Mouse (Mus musculus): Measurements from ENCODE around the gene Astn1. TPM values are rescaled to one million over a fixed set of nuclear protein-coding genes. Genes with fewer than 3 reads are reported as not detected.
A peak's percentile ranks its signal among the peaks of the same experiment; 100 is the strongest.

Gene Astn1
- polyA plus RNA-seq, 1 experiment = 0.04 TPM

- Histone ChIP-seq H3K4me3 (replicated peaks; ENCODE audit: extremely low read depth, low read depth, low read length) (no peak overlapping the region), H3K4me1 (ENCODE audit: control insufficient read depth, insufficient read depth, low read length) (no peaks in the 10 kb centered on the region)
- no peak for DNase-seq
- peak; percentile 26 for TF ChIP-seq CTCF (IDR thresholded peaks at IDR 0.05; ENCODE audit: insufficient read depth, low read length)
- TF ChIP-seq POLR2A (IDR thresholded peaks at IDR 0.05; ENCODE audit: borderline replicate concordance, extremely low read depth, low read depth, low read length) = no peak
- 32% methylated on average over 16 of the region's 16 CpGs for WGBS
These were observed 234.8 kb downstream of the Astn1 start for GRCm38 (mm10) chr1:158596726-158597448.

GRCm38 (mm10) chr1:158597996-158598395, 235.9 kb downstream of the Astn1 start:
- no peak overlapping the region for H3K4me3 ChIP-seq (replicated peaks; ENCODE audit: extremely low read depth, low read depth, low read length)
- DNase-seq = no peak
- WGBS = 77% methylated on average over 7 of the region's 7 CpGs
- no peak for TF ChIP-seq POLR2A (IDR thresholded peaks at IDR 0.05; ENCODE audit: borderline replicate concordance, extremely low read depth, low read depth, low read length)
- TF ChIP-seq CTCF (IDR thresholded peaks at IDR 0.05; ENCODE audit: insufficient read depth, low read length) = 0 out of 2 replicates have a peak, but pooled peaks have one; percentile 9
- H3K4me1 ChIP-seq (ENCODE audit: control insufficient read depth, insufficient read depth, low read length) = no peaks in the 10 kb centered on the region

GRCm38 (mm10) chr1:158599435-158599834, 237.4 kb downstream of the Astn1 start:
- no peak overlapping the region for H3K4me3 ChIP-seq (replicated peaks; ENCODE audit: extremely low read depth, low read depth, low read length)
- DNase-seq = no peak
- no peaks in the 10 kb centered on the region for H3K4me1 ChIP-seq (ENCODE audit: control insufficient read depth, insufficient read depth, low read length)
- TF ChIP-seq POLR2A (IDR thresholded peaks at IDR 0.05; ENCODE audit: borderline replicate concordance, extremely low read depth, low read depth, low read length) = no peak
- no peak for TF ChIP-seq CTCF (IDR thresholded peaks at IDR 0.05; ENCODE audit: insufficient read depth, low read length)
- 81% methylated on average over 2 of the region's 2 CpGs for WGBS

GRCm38 (mm10) chr1:158603056-158603455, 241.0 kb downstream of the Astn1 start:
- no peak for DNase-seq
- TF ChIP-seq CTCF (IDR thresholded peaks at IDR 0.05; ENCODE audit: insufficient read depth, low read length) (no peak), POLR2A (IDR thresholded peaks at IDR 0.05; ENCODE audit: borderline replicate concordance, extremely low read depth, low read depth, low read length) (no peak)
- Histone ChIP-seq H3K4me3 (replicated peaks; ENCODE audit: extremely low read depth, low read depth, low read length) (no peak overlapping the region), H3K4me1 (ENCODE audit: control insufficient read depth, insufficient read depth, low read length) (no peaks in the 10 kb centered on the region)
- WGBS = 57% methylated on average over 2 of the region's 2 CpGs

GRCm38 (mm10) chr1:158604149-158604548, 242.1 kb downstream of the Astn1 start:
- WGBS = 87% methylated on average over 1 of the region's 1 CpGs
- no peak for DNase-seq
- TF ChIP-seq POLR2A (IDR thresholded peaks at IDR 0.05; ENCODE audit: borderline replicate concordance, extremely low read depth, low read depth, low read length) = no peak
- no peak for TF ChIP-seq CTCF (IDR thresholded peaks at IDR 0.05; ENCODE audit: insufficient read depth, low read length)
- Histone ChIP-seq H3K4me3 (replicated peaks; ENCODE audit: extremely low read depth, low read depth, low read length) (no peak overlapping the region), H3K4me1 (ENCODE audit: control insufficient read depth, insufficient read depth, low read length) (no peaks in the 10 kb centered on the region)

DNA sequence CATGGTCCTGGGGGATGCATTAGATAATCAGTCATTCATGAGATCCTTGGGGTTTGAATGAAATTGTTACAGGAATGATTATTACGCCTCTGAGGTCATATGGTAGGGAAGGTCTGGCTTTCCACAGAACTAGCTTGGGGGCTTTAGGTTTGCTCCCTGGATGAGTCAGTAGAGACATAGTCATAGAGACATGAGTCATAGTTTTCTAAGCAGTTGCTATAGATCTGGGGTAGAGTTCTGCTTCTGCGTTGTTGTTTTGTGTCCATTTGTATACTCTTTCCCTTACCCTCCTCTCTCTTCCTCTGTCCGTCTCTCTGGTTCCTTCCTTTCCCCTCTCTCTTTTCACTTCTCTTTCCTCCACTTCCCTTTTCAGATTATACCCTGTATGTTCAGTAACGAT, 243.5 kb downstream of the Astn1 start:
- no peak overlapping the region for H3K4me3 ChIP-seq (replicated peaks; ENCODE audit: extremely low read depth, low read depth, low read length)
- TF ChIP-seq CTCF (IDR thresholded peaks at IDR 0.05; ENCODE audit: insufficient read depth, low read length) = no peak
- no peak for TF ChIP-seq POLR2A (IDR thresholded peaks at IDR 0.05; ENCODE audit: borderline replicate concordance, extremely low read depth, low read depth, low read length)
- DNase-seq = no peak
- WGBS = 85% methylated on average over 4 of the region's 4 CpGs
- H3K4me1 ChIP-seq (ENCODE audit: control insufficient read depth, insufficient read depth, low read length) = no peaks in the 10 kb centered on the region

GRCm38 (mm10) chr1:158606324-158606723, 244.3 kb downstream of the Astn1 start:
- Histone ChIP-seq H3K4me3 (replicated peaks; ENCODE audit: extremely low read depth, low read depth, low read length) (no peak overlapping the region), H3K4me1 (ENCODE audit: control insufficient read depth, insufficient read depth, low read length) (no peaks in the 10 kb centered on the region)
- 88% methylated on average over 10 of the region's 10 CpGs for WGBS
- DNase-seq = no peak
- TF ChIP-seq CTCF (IDR thresholded peaks at IDR 0.05; ENCODE audit: insufficient read depth, low read length) = no peak
- no peak for TF ChIP-seq POLR2A (IDR thresholded peaks at IDR 0.05; ENCODE audit: borderline replicate concordance, extremely low read depth, low read depth, low read length)

DNA sequence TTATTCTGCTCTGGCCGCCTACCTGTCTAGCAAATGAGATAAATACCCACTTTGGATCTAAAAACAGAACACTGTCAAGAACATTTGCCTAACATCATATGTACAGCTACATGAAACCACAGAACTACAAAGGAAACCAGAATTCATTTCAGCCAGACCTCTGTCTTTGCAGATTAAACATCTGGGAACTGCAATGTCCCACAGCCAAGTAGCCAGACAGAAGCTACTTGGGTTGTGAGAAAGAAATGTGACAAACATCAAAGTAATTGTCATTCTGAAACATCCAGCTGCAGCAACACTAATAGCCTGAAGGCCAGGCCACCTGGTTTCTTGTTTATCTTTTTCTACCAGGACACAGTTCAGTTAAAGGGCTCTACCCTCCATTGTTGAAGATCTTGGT, 245.1 kb downstream of the Astn1 start:
- WGBS = 71% methylated on average over 1 of the region's 1 CpGs
- H3K4me3 ChIP-seq (replicated peaks; ENCODE audit: extremely low read depth, low read depth, low read length) = no peak overlapping the region
- no peak for DNase-seq
- TF ChIP-seq POLR2A (IDR thresholded peaks at IDR 0.05; ENCODE audit: borderline replicate concordance, extremely low read depth, low read depth, low read length) (no peak), CTCF (IDR thresholded peaks at IDR 0.05; ENCODE audit: insufficient read depth, low read length) (no peak)
- no peaks in the 10 kb centered on the region for H3K4me1 ChIP-seq (ENCODE audit: control insufficient read depth, insufficient read depth, low read length)

DNA sequence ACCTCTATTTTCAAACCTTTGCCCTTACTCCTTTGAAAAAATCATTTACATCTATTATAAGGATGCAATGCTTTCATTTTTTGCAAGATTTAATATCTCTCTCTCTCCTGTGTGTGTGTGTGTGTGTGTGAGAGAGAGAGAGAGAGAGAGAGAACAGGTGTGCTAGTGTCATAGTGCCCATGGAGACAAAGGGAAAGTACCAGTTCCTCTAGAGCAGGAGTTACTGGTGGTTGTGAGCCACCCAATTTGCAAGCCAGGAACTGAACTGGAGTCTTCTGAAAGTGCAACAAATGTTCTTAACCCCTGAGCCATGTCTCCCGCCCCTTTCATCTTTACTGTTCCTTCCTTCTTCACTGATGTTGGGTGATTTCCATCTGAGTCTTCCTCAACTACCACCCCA, 253.1 kb downstream of the Astn1 start:
- TF ChIP-seq CTCF (IDR thresholded peaks at IDR 0.05; ENCODE audit: insufficient read depth, low read length) (no peak), POLR2A (IDR thresholded peaks at IDR 0.05; ENCODE audit: borderline replicate concordance, extremely low read depth, low read depth, low read length) (no peak)
- Histone ChIP-seq H3K4me1 (ENCODE audit: control insufficient read depth, insufficient read depth, low read length) (no peaks in the 10 kb centered on the region), H3K4me3 (replicated peaks; ENCODE audit: extremely low read depth, low read depth, low read length) (no peak overlapping the region)
- no peak for DNase-seq
- WGBS = 86% methylated on average over 1 of the region's 1 CpGs

- 84% methylated on average over 4 of the region's 4 CpGs for WGBS
- H3K4me3 ChIP-seq (replicated peaks; ENCODE audit: extremely low read depth, low read depth, low read length) = no peak overlapping the region
- no peak for DNase-seq
- H3K4me1 ChIP-seq (ENCODE audit: control insufficient read depth, insufficient read depth, low read length) = no peaks in the 10 kb centered on the region
- TF ChIP-seq POLR2A (IDR thresholded peaks at IDR 0.05; ENCODE audit: borderline replicate concordance, extremely low read depth, low read depth, low read length) (no peak), CTCF (IDR thresholded peaks at IDR 0.05; ENCODE audit: insufficient read depth, low read length) (no peak)
These were observed 255.9 kb downstream of the Astn1 start for GRCm38 (mm10) chr1:158617943-158618342.

Data from lung, adult 2 months (tissue).